Mouse (Mus musculus): ENCODE results near the gene Nab1. TPM values are rescaled to one million over a fixed set of nuclear protein-coding genes. Genes with fewer than 3 reads are reported as not detected.

The Nab1 gene
- total RNA-seq, 2 experiments from 2014 or later, result 34.1 to 36.6 TPM

Other genes starting within 250 kb of the Nab1 start
- gene Nemp2, start 130.0 kb upstream of the Nab1 start, total RNA-seq (2021), result 1 to 10 TPM; 3.1 to 4.1 TPM
- 10 to 100 TPM; 81.2 to 83.3 TPM for gene Mfsd6, start 226.8 kb upstream of the Nab1 start, total RNA-seq (2021)